Mouse (Mus musculus): ENCODE results near the gene Gpr61.

Gene Gpr61

DNA sequence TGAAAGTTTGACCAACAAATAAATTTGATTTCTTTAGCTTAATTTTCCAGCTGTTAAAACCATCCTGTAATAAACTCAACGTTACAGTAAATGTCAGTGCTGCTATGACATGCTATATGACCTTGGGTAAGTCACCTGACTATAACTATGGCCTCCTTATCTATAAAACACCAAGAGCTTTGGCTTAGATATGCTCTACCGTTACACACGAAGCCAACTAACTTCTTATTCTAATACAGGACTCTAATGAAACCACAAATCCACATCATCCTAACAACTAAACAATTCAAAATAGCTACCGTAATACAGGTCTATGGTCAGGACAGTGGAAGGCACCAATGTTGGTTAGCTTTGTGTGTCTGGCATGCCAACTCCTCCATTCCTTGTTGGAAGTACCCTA lies 24.9 kb downstream of the Gpr61 start:
- DNase-seq (ENCODE audit: low spot score) = no peak

DNA sequence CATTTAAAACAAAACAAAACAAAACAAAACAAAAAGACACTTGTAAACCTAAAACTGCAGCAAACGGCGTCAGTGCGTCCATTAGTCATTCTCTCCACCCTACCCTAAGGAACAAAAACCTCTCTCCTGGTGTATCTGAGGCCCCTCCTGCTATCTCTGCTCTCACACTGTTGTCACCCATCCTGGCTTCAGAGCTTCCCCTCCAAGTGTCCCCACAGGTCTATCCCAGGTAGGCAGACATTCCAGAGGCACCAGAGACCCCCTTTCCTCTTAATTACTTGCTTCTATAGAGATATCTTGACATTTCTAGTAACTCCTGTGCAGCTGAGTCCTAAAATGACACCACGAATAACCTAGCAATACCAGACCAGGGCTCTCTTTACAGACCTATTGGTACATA lies 25.3 kb downstream of the Gpr61 start:
- no peak for DNase-seq (ENCODE audit: low spot score)

DNA sequence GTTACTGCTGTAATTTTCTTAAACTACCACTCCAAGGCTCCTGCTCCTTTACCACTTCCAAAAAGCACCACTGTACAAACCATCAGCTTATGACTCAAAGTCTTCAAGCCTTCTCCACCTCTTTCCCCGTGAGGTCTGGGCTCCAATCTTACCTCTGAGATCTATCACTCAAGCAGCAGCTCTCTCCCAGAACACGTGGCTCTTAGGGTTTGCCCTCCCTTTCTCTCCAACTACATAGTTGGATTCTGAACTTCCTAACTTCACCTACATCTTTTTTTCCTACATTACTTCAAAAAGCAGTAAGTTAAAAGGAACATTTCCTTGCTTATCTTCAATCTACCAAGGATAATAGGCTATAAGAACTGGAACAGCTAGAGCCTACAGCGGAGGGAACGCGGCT lies 26.2 kb downstream of the Gpr61 start:
- DNase-seq (ENCODE audit: low spot score) = no peak

DNA sequence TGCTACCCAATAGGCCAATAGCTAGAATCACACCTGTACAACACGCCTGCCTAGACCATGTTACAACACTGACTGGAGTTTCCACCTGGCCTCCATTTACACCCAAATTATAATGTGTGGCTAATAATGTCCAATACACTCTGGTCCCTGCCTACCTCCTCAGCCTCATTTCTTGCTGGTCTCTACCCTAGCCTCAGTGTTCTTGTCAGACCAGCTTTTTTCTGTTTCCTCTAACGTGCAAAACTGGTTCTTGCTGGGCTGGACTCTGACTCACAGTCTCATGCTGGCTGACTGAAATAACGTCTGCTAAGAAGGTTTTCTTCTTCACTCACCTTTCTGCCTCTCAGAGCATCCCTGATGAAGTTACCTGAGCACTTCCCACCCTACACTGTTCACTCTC lies 28.4 kb downstream of the Gpr61 start:
- no peak for DNase-seq (ENCODE audit: low spot score)

DNA sequence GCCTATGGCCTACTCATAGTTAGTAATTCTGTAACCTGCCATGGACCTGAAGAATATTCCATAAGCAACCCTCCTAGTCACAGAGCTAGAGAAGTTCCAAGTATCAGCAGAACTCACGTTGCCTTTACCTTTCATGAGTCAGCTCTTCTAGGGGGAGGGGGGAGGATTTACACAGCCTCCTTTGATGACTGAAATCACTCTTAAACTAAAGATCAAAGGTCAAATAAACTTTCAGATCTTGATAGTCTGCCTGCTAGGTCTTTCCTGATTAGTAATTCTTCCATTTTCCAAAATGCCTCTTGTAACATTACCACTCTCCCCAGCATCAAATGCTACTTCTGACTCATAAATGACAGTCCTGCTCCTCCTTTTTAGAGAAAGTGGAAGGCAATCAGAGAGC lies 30.6 kb downstream of the Gpr61 start:
- DNase-seq (ENCODE audit: low spot score) = no peak

DNA sequence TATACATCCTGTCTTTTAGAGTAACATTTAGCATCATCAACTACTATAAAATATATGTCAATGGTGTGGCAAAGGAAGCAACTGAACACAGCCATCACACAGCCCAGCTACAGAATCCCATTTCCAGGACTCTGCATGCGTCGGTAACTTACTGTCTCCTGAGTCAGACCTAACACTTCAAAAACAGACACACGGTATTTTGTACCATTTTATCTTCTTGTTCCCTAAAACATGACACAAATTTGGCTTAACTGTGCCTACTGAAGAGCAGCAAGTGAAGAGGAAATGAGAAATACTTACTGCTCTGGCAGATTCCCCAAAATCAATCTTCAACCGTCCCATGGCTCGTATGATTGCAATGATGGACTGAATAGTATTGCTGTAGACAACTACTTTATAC lies 31.4 kb downstream of the Gpr61 start:
- no peak for DNase-seq (ENCODE audit: low spot score)

DNA sequence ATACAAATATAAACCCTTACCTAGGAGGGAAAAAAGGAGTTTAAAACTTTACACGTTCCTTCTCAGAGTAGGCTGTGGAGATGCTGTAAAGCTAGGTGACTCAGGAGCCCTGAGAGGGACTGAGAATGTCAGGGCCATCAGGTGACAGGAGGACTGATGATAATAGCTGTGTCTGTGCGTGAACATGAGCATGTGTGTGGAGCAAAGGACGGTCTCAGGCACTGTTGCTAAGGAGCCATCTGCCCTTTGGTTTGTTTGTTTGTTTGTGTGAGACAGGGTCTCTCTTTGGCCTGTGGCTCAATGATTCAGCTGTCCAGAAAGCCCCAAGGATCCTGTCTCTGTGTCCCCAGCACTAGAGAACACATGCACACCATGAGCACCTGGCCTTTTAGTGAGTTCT lies 33.6 kb downstream of the Gpr61 start:
- no peak for DNase-seq (ENCODE audit: low spot score)

DNA sequence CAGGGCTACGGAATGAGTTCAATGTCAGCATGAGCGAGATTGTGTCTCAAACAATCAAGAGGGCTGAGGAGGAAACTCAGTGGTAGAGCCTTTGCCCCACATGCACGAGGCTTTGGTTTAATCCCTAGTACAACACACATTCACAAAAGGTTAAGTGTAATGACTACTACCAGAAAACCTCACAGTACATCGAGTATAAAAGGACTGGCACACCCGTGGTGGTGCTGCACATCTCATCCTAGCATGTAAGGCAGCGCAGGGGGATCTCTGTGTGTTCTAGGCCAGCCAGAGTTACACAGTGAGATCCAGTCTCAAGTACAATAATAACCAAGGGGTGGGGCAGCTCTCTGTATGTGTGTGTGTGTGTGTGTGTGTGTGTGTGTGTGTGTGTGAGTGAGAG lies 37.2 kb downstream of the Gpr61 start:
- no peak for DNase-seq (ENCODE audit: low spot score)

DNA sequence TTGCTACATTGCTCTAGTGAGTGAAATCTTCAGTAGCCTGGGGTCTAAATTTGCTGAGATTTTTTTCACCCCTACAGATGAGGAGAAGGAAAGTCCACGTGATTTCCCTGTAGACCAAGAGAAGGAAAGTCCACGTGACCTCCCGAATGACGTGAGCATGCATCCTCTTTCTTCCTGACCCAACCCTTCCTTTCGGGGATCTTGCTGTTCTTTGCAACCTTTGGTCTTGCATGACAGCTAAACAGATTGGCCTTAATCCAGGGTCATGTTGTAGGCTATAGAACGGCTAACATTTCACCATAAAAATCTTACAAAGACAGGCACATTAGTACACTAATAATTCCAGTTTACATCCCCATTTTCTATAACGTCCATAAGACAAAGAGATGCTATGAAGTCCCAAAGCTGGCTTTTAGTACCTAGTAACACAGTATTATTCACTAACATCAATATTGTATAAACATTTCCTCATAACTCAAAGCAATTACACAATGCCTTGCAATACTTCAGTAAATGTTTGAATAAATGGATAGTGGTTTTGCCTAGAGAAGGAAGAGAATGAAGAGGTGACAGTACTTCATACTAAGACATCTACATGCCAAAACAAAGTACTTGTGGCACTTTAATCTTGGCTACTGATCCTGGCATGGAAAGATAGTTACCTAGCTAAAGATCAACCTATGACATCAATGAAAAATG lies 40.9 kb downstream of the Gpr61 start:
- DNase-seq (ENCODE audit: low spot score) = no peak

DNA sequence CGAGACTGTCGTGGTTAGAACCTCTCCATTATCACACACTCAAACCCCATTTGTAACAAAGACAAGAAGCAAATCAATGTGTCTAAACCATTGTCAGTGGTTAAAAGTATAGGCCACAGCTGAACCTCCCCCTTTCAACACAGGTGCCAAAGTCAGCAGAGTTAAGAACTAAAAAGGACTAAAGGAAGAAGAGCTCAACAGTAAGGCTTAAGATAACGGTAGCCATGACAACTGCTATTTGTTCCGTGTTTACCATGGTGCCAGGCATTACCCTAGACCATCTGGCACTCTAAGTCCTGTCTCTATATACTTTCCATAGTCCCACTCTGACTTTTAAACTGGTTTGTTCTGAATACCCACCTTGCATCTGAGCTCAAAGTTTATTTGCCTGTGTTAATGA lies 42.0 kb downstream of the Gpr61 start:
- no peak for DNase-seq (ENCODE audit: low spot score)

DNA sequence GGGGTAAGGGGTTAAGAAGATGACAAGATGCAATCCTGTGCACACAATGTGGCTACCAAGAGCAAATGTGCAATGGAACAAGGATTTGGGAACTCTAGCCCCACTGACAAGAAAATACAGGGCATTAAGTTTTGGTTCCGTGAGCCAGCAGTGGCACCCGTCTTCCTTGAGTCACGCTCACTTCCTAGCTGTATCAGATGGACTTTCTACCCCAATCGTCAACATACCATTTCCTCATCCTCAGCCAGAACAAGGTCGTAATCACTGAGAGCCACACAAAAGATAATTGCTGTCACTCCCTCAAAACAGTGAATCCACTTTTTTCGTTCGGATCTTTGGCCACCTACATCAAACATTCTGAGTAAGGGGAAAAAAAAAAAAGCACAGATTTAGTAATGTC lies 42.4 kb downstream of the Gpr61 start:
- DNase-seq (ENCODE audit: low spot score) = no peak

DNA sequence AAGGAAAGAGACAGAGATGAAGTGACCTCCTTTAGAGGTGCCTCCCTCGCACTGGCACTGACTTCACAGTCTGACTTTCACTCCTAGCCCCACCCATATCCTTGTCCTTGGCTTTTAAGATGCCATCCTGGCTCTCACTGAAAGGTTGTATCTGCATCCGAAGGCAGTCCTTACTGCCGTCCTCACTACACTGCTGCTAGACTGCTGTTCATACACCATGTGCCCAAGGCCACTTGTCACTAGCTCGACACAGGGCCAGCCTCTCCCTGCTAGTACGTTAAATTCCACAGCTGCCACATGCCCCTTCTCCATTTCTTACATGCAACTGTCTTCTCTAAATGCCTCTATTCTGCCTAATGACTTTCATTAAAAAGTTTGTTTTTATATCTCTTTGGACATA lies 43.4 kb downstream of the Gpr61 start:
- DNase-seq (ENCODE audit: low spot score) = no peak

DNA sequence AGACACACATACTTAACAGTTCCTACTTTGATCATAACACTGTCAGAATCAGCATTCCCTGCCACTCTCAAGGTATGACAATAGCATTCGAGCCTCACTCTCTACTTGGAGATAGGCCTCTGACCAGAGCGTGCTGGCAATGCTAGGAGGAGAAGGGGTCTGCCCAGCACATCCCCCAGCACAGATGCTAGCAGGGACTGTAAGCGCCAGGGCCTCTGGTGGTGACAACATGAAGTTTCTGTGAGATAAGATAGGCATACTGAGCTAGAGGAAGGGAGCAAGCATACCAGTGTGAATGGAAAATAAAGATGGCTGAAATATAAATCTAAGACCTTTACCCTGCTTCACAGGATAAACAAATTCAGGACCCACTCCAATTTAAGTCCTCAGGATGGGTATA lies 49.4 kb downstream of the Gpr61 start:
- no peak for DNase-seq (ENCODE audit: low spot score)

DNA sequence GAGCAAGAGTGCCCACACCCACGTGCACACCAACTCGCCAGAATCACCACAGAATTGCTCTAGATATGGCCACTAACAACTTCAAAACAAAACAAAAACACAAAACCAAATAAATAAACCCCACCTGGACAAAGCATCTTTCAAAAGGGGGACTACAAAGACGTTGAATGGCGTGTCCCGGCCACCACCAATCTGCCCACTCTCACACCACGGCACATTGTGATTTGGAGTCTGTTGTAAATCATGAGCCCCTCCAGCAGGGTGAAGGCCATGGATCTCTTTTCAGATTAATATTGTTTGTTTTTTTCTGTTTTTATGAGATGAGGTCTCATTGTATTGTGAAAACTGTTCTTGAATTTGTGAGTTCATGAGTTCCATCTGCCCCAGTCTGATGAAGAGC lies 52.6 kb downstream of the Gpr61 start:
- no peak for DNase-seq (ENCODE audit: low spot score)

DNA sequence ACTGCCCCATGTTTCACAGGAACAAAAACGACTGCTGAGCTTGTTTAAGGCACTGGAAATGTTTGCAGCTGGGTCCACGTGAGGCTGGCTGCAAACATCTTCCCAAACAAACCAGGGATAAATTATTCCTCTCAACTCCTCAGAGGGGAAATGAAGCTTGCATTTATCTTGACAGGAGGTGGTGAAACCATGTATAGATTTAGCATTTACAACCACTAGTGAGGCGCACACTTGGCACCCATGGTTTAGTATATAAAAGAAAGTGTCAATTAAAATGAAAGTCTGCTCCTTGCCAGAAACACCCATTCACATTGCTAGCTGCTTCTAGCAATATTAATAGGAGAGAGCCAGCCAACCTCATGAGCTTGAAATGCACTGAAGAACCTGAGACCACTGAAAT lies 53.1 kb downstream of the Gpr61 start:
- no peak for DNase-seq (ENCODE audit: low spot score)
